Mouse (Mus musculus) MEL (cell line): ENCODE results near the gene Stx3. TPM values are rescaled to one million over a fixed set of nuclear protein-coding genes. Genes with fewer than 3 reads are reported as not detected.

ENCODE experiments used
- DNase-seq: peaks from one replicate; pipeline ENCODE4 v3.0.0; 2011; ENCODE audit warnings: low read depth, low spot score
- H3K27ac ChIP-seq: 2 replicates; pipeline ENCODE4 v1.5.1; 2012; ENCODE audit warnings: low read depth, mild to moderate bottlenecking, control low read depth, low read length, moderate library complexity; ENCODE audit not compliant: control insufficient read depth
- H3K27me3 ChIP-seq, 2 experiments: fragments of 150-350 bp in 1 of 2; sonication (generic) in 1 of 2; 2 replicates each; pipeline ENCODE4 v1.6.1; 2012; ENCODE audit warnings: low read length in 2 of 2, mild to moderate bottlenecking in 2 of 2, improper control_type of control experiment in 1 of 2, moderate library complexity in 1 of 2; ENCODE audit not compliant: insufficient read depth in 2 of 2, control insufficient read depth in 1 of 2
- H3K36me3 ChIP-seq, 2 experiments: 2 replicates each; pipeline ENCODE4 v1.6.1; 2012 to 2014; ENCODE audit warnings: low read length in 2 of 2, improper control_type of control experiment in 1 of 2, inconsistent platforms in 1 of 2, mild to moderate bottlenecking in 1 of 2; ENCODE audit not compliant: insufficient read depth in 2 of 2, control insufficient read depth in 1 of 2
- H3K4me1 ChIP-seq, 2 experiments: fragments of 150-350 bp in 1 of 2; sonication (generic) in 1 of 2; 2 replicates each; pipeline ENCODE4 v1.6.1; 2012; ENCODE audit warnings: low read length in 2 of 2, improper control_type of control experiment in 1 of 2, mild to moderate bottlenecking in 1 of 2; ENCODE audit not compliant: insufficient read depth in 2 of 2, control insufficient read depth in 1 of 2
- H3K4me3 ChIP-seq, 2 experiments: fragments of 150-350 bp in 1 of 2; sonication (generic) in 1 of 2; 2 replicates each; pipeline ENCODE4 v1.5.1; 2012; ENCODE audit warnings: low read depth in 2 of 2, low read length in 2 of 2, mild to moderate bottlenecking in 2 of 2, moderate library complexity in 2 of 2, control low read depth in 1 of 2, improper control_type of control experiment in 1 of 2; ENCODE audit not compliant: control insufficient read depth in 1 of 2, insufficient read depth in 1 of 2
- H3K79me2 ChIP-seq: 2 replicates; pipeline ENCODE4 v1.6.1; 2012; ENCODE audit warnings: mild to moderate bottlenecking, low read length, moderate library complexity; ENCODE audit not compliant: control insufficient read depth, poor library complexity, insufficient read depth
- H3K9ac ChIP-seq: 2 replicates; pipeline ENCODE4 v1.6.1; 2012; ENCODE audit warnings: low read depth, mild to moderate bottlenecking, control low read depth, low read length, moderate library complexity; ENCODE audit not compliant: control insufficient read depth, poor library complexity, severe bottlenecking
- H3K9me3 ChIP-seq: fragments of 150-350 bp; sonication (generic); replicated peaks from 2 replicates; pipeline ENCODE4 v1.6.1; 2012; ENCODE audit warnings: mild to moderate bottlenecking, low read length, improper control_type of control experiment, moderate library complexity; ENCODE audit not compliant: insufficient read depth
- BHLHE40 ChIP-seq: IDR thresholded peaks from 2 replicates; pipeline ENCODE4 v1.6.1; 2012; ENCODE audit warnings: low read depth, mild to moderate bottlenecking, inconsistent platforms, low read length, improper control_type of control experiment, borderline replicate concordance
- CHD2 ChIP-seq: IDR thresholded peaks from 2 replicates; pipeline ENCODE4 v1.6.1; 2011; ENCODE audit warnings: low read length, improper control_type of control experiment
- E2F4 ChIP-seq: IDR thresholded peaks from 2 replicates; pipeline ENCODE4 v1.6.1; 2011; ENCODE audit warnings: low read depth, low read length, improper control_type of control experiment, borderline replicate concordance
- ELF1 ChIP-seq: IDR thresholded peaks from 2 replicates; pipeline ENCODE4 v1.6.1; 2014; ENCODE audit warnings: low read depth, mild to moderate bottlenecking, inconsistent platforms, low read length, improper control_type of control experiment, moderate library complexity
- EP300 ChIP-seq, 2 experiments: IDR thresholded peaks; 2 replicates each; pipeline ENCODE4 v1.6.1; 2011; ENCODE audit warnings: improper control_type of control experiment in 2 of 2, low read length in 2 of 2, low read depth in 1 of 2, mild to moderate bottlenecking in 1 of 2
- ETS1 ChIP-seq: IDR thresholded peaks from 2 replicates; pipeline ENCODE4 v1.6.1; 2012; ENCODE audit warnings: low read depth, mild to moderate bottlenecking, inconsistent platforms, low read length, improper control_type of control experiment, moderate library complexity
- HCFC1 ChIP-seq: IDR thresholded peaks from 2 replicates; pipeline ENCODE4 v1.6.1; 2012; ENCODE audit warnings: low read depth, mild to moderate bottlenecking, inconsistent platforms, low read length, improper control_type of control experiment, moderate library complexity
- MAFK ChIP-seq: IDR thresholded peaks from 2 replicates; pipeline ENCODE4 v1.6.1; 2011; ENCODE audit warnings: low read depth, mild to moderate bottlenecking, low read length, improper control_type of control experiment, borderline replicate concordance
- MAX ChIP-seq: IDR thresholded peaks from 2 replicates; pipeline ENCODE4 v1.6.1; 2011; ENCODE audit warnings: low read length, improper control_type of control experiment
- MYB ChIP-seq: IDR thresholded peaks from 2 replicates; pipeline ENCODE4 v1.6.1; 2011; ENCODE audit warnings: mild to moderate bottlenecking, low read depth, low read length, improper control_type of control experiment
- NELFE ChIP-seq: IDR thresholded peaks from 2 replicates; pipeline ENCODE4 v1.6.1; 2011; ENCODE audit warnings: low read depth, low read length, improper control_type of control experiment
- NRF1 ChIP-seq: IDR thresholded peaks from 2 replicates; pipeline ENCODE4 v1.6.1; 2014; ENCODE audit warnings: low read depth, mild to moderate bottlenecking, inconsistent platforms, low read length, improper control_type of control experiment, moderate library complexity; ENCODE audit not compliant: poor library complexity, insufficient read depth, severe bottlenecking
- POLR2A ChIP-seq, 2 experiments: IDR thresholded peaks; 2 replicates each; pipeline ENCODE4 v1.6.1; 2011 to 2012; ENCODE audit warnings: low read length in 2 of 2, mild to moderate bottlenecking in 2 of 2, control low read depth in 1 of 2, improper control_type of control experiment in 1 of 2, low read depth in 1 of 2, moderate library complexity in 1 of 2; ENCODE audit not compliant: control insufficient read depth in 1 of 2, insufficient read depth in 1 of 2, poor library complexity in 1 of 2
- POLR2AphosphoS5 ChIP-seq: IDR thresholded peaks from 2 replicates; pipeline ENCODE4 v1.6.1; 2012; ENCODE audit warnings: low read depth, borderline replicate concordance, mild to moderate bottlenecking, inconsistent platforms, low read length, moderate library complexity, mixed read lengths
- RCOR1 ChIP-seq: IDR thresholded peaks from 2 replicates; pipeline ENCODE4 v1.6.1; 2012; ENCODE audit warnings: low read depth, mild to moderate bottlenecking, inconsistent platforms, low read length, improper control_type of control experiment
- SMC3 ChIP-seq: IDR thresholded peaks from 2 replicates; pipeline ENCODE4 v1.6.1; 2011; ENCODE audit warnings: low read depth, low read length, improper control_type of control experiment
- TAL1 ChIP-seq: IDR thresholded peaks from 2 replicates; pipeline ENCODE4 v1.6.1; 2012; ENCODE audit warnings: mild to moderate bottlenecking, inconsistent platforms, low read length, moderate library complexity, mixed read lengths
- TBP ChIP-seq: IDR thresholded peaks from 2 replicates; pipeline ENCODE4 v1.8.0; 2011; ENCODE audit warnings: low read depth, low read length, improper control_type of control experiment
- TCF12 ChIP-seq: IDR thresholded peaks from 2 replicates; pipeline ENCODE4 v1.6.1; 2014; ENCODE audit warnings: low read depth, mild to moderate bottlenecking, inconsistent platforms, low read length, improper control_type of control experiment, moderate library complexity
- UBTF ChIP-seq: IDR thresholded peaks from 2 replicates; pipeline ENCODE4 v1.6.1; 2012; ENCODE audit warnings: low read depth, mild to moderate bottlenecking, inconsistent platforms, low read length, improper control_type of control experiment, moderate library complexity, borderline replicate concordance; ENCODE audit not compliant: insufficient read depth
- ZC3H11A ChIP-seq: IDR thresholded peaks from 2 replicates; pipeline ENCODE4 v1.6.1; 2012; ENCODE audit warnings: low read depth, mild to moderate bottlenecking, inconsistent platforms, low read length, improper control_type of control experiment
- polyA plus RNA-seq, 2 experiments: library from polyadenylated mRNA; stranded (reverse) in 1 of 2; unstranded in 1 of 2; fragments of >175 nt in 1 of 2; fragments of >200 nt in 1 of 2; gene quantifications; 2 replicates each; pipeline versions ENCODE4 v1.2.1 to v1.2.4; 2012; ENCODE audit warnings: low replicate concordance in 2 of 2, low read depth in 1 of 2; ENCODE audit not compliant: insufficient read length in 2 of 2, insufficient read depth in 1 of 2, missing spikeins in 1 of 2
- total RNA-seq: library from RNA; depleted of rRNA; stranded (reverse); fragments of 300-350 nt; gene quantifications from 2 replicates; pipeline ENCODE4 v1.2.3, GENCODE M21; 2012

Gene Stx3
- total and polyA plus RNA-seq, 3 experiments = 0.73 to 3.0 TPM; not detected in 1

- Histone ChIP-seq H3K4me3 (no peak overlapping the region), H3K9ac (no peak overlapping the region), H3K27ac (no peak overlapping the region), H3K36me3 (peaks cover 0 to 7% of the 10 kb centered on the region in 2 experiments; a peak in 2 of 4 replicates), H3K27me3 (no peaks in the 10 kb centered on the region; a peak in 1 of 4 replicates), H3K79me2 (no peaks in the 10 kb centered on the region), H3K9me3 (no peaks in the 10 kb centered on the region), H3K4me1 (peaks cover 0 to 11% of the 10 kb centered on the region in 2 experiments; a peak in 3 of 4 replicates)
- TF ChIP-seq SMC3 (no peak), NELFE (no peak), ELF1 (no peak), ETS1 (no peak), TBP (no peak), POLR2A (IDR thresholded peaks at IDR 0.05; ENCODE audit: control insufficient read depth in 1 of 2, insufficient read depth in 1 of 2, low read depth in 1 of 2, low read length in 2 of 2, poor library complexity in 1 of 2) (no peak), ZC3H11A (no peak), UBTF (no peak), MYB (no peak), CHD2 (no peak)
- no peak for DNase-seq
Measured at GRCm38 (mm10) chr19:11814742-11815333, 4.4 kb downstream of the Stx3 start.

DNA sequence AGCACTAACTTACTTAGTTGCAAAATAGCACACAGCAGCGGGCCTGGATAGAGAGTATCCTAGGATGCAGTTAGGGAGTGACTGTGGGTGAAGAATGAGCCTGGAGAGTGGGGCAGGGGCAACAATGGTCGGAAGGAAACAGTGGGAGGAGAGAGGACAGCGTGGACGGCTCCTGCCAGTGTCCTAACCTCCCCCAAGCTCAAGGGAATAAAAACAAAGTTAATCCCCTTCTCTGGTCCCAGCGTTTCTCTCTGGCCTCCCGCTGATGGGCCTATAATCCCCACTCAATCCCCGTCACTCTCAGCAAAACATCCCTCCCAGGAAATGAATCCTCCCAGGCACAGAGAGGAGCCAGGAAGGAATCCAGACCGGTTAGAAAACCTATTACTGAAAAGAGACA is 5.6 kb downstream of the Stx3 start:
- Histone ChIP-seq H3K27ac (no peak overlapping the region), H3K9me3 (no peaks in the 10 kb centered on the region), H3K79me2 (no peaks in the 10 kb centered on the region), H3K4me1 (peaks cover 11 to 16% of the 10 kb centered on the region in 2 experiments), H3K36me3 (peaks cover 0 to 18% of the 10 kb centered on the region in 2 experiments; a peak in 2 of 4 replicates), H3K9ac (no peak overlapping the region), H3K27me3 (no peaks in the 10 kb centered on the region; a peak in 1 of 4 replicates), H3K4me3 (no peak overlapping the region)
- DNase-seq = no peak
- no peak for TF ChIP-seq TCF12
- TF ChIP-seq TAL1 = no peak
- no peak for TF ChIP-seq MAX
- TF ChIP-seq SMC3 = no peak
- TF ChIP-seq MAFK = no peak
- TF ChIP-seq HCFC1 = no peak
- TF ChIP-seq CHD2 = no peak
- TF ChIP-seq E2F4 = no peak
- TF ChIP-seq POLR2AphosphoS5 = no peak
- no peak for TF ChIP-seq BHLHE40
- TF ChIP-seq NRF1 = no peak
- no peak for TF ChIP-seq EP300 (IDR thresholded peaks at IDR 0.05; ENCODE audit: low read depth in 1 of 2, low read length in 2 of 2)
- TF ChIP-seq RCOR1 = no peak
